Mouse (Mus musculus) heart, postnatal 0 days (tissue): Measurements from ENCODE around the gene Prkg1. TPM values are rescaled to one million over a fixed set of nuclear protein-coding genes. Genes with fewer than 3 reads are reported as not detected.
"Not testable (repeated sequence)": the region's sequence is repeated elsewhere in the genome, so short reads cannot be mapped to it uniquely, and the experiment has no call there.

Source experiments
- ATAC-seq: fragments of 200-750 bp; cut with Nextera tagmentation; 2 replicates; pipeline ENCODE4 v1.8.0; 2017; ENCODE audit warnings: low read depth, moderate number of reproducible peaks, moderate library complexity; ENCODE audit not compliant: insufficient read depth
- DNase-seq: peaks from one replicate; pipeline ENCODE4 v3.0.0-alpha.2; 2016; ENCODE audit warnings: low spot score
- H3K27ac ChIP-seq: fragments of 300-500 bp; sonication (generic); 2 replicates; pipeline ENCODE4 v1.5.1; 2014; ENCODE audit warnings: low read depth, mild to moderate bottlenecking
- H3K27me3 ChIP-seq: fragments of 300-500 bp; sonication (generic); 2 replicates; pipeline ENCODE4 v1.6.1; 2014; ENCODE audit warnings: low read length, mixed read lengths; ENCODE audit not compliant: control insufficient read depth, insufficient read depth
- H3K36me3 ChIP-seq: fragments of 300-500 bp; sonication (generic); replicated peaks from 2 replicates; pipeline ENCODE4 v1.6.1; 2014; ENCODE audit warnings: low read length, mixed read lengths; ENCODE audit not compliant: control insufficient read depth, insufficient read depth
- H3K4me1 ChIP-seq: fragments of 300-500 bp; sonication (generic); 2 replicates; pipeline ENCODE4 v1.6.1; 2014; ENCODE audit warnings: antibody characterized with exemption; ENCODE audit not compliant: control insufficient read depth, insufficient read depth
- H3K4me2 ChIP-seq: fragments of 300-500 bp; sonication (generic); 2 replicates; pipeline ENCODE4 v1.6.1; 2014; ENCODE audit warnings: low read depth, mild to moderate bottlenecking, low read length, moderate library complexity
- H3K4me3 ChIP-seq: fragments of 300-500 bp; sonication (generic); 2 replicates; pipeline ENCODE4 v1.5.1; 2014; ENCODE audit warnings: low read depth, low read length
- H3K9ac ChIP-seq: fragments of 300-500 bp; sonication (generic); replicated peaks from 2 replicates; pipeline ENCODE4 v1.6.1; 2014; ENCODE audit warnings: low read depth, low read length, mixed read lengths
- H3K9me3 ChIP-seq: fragments of 300-500 bp; sonication (generic); replicated peaks from 2 replicates; pipeline ENCODE4 v1.6.1; 2016; ENCODE audit warnings: low read length; ENCODE audit not compliant: control insufficient read depth
- CTCF ChIP-seq: IDR thresholded peaks from 2 replicates; pipeline ENCODE4 v1.5.1; 2016; ENCODE audit warnings: antibody characterized with exemption, control low read depth, low read depth
- EP300 ChIP-seq: IDR thresholded peaks from 2 replicates; pipeline ENCODE4 v1.6.1; 2016; ENCODE audit warnings: antibody characterized with exemption, low read depth
- WGBS: fragments of 180-500 bp; shearing (Covaris S2); extraction: QIAGEN DNeasy Blood & Tissue Kit; methylation state at CpG from one replicate; pipeline ENCODE4 v1.1.7; 2014; 5-methylcytosine and 5-hydroxymethylcytosine counted together
- polyA plus RNA-seq: library from polyadenylated mRNA; unstranded; fragments of >200 nt; fragmentation: Nextera tagmentation; extraction: Ambion mirVana; gene quantifications from 2 replicates; pipeline ENCODE4 v1.2.1, GENCODE M21; 2015
- total RNA-seq: library from RNA; depleted of rRNA; stranded (reverse); fragments of >200 nt; gene quantifications from 2 replicates; pipeline ENCODE4 v1.2.3, GENCODE M21; 2014; ENCODE audit warnings: low replicate concordance

Gene Prkg1
- total and polyA plus RNA-seq, 2 experiments from 2014 or later, result 4.5 to 14.6 TPM

- DNase-seq, H3K27me3 ChIP-seq, H3K4me2 ChIP-seq, H3K9me3 ChIP-seq, H3K9ac ChIP-seq, H3K4me3 ChIP-seq, ATAC-seq, H3K27ac ChIP-seq, H3K36me3 ChIP-seq, H3K4me1 ChIP-seq: not testable (repeated sequence)
- TF ChIP-seq EP300, result peak; percentile 45; the same call in 1 of the 2 replicates
These were observed 412.0 kb downstream of the Prkg1 start for GRCm38 (mm10) chr19:31352784-31353183.

GRCm38 (mm10) chr19:31351796-31352195 lies 413.0 kb downstream of the Prkg1 start:
- Histone ChIP-seq H3K27me3 (no peaks in the 10 kb centered on the region), H3K9ac (no peak overlapping the region), H3K9me3 (no peaks in the 10 kb centered on the region), H3K4me1 (peaks cover 6% of the 10 kb centered on the region), H3K36me3 (no peaks in the 10 kb centered on the region), H3K27ac (no peak overlapping the region), H3K4me3 (no peak overlapping the region), H3K4me2 (no peak overlapping the region)
- ATAC-seq (no peak), DNase-seq (no peak)
- WGBS, result 54% methylated on average over 3 of the region's 3 CpGs
- TF ChIP-seq EP300, result no peak
- no peak for TF ChIP-seq CTCF

GRCm38 (mm10) chr19:31342150-31342549 lies 422.7 kb downstream of the Prkg1 start:
- DNase-seq (peak; percentile 41), ATAC-seq (no peak)
- peak; percentile 86 for TF ChIP-seq CTCF
- no peak for TF ChIP-seq EP300

GRCm38 (mm10) chr19:31340898-31341297 lies 423.9 kb downstream of the Prkg1 start:
- TF ChIP-seq EP300, result no peak
- TF ChIP-seq CTCF, result no peak
- Histone ChIP-seq H3K4me1 (no peaks in the 10 kb centered on the region), H3K9ac (no peak overlapping the region), H3K27ac (no peak overlapping the region), H3K36me3 (no peaks in the 10 kb centered on the region), H3K4me3 (no peak overlapping the region), H3K9me3 (no peaks in the 10 kb centered on the region), H3K4me2 (no peak overlapping the region), H3K27me3 (no peaks in the 10 kb centered on the region)
- no peak for DNase-seq
- no peak for ATAC-seq
- 40% methylated on average over 1 of the region's 1 CpGs for WGBS

More at GRCm38 (mm10) chr19:31342150-31342549, 422.7 kb downstream of the Prkg1 start:
- Histone ChIP-seq H3K4me2 (no peak overlapping the region), H3K9me3 (no peaks in the 10 kb centered on the region), H3K4me1 (no peaks in the 10 kb centered on the region), H3K27me3 (no peaks in the 10 kb centered on the region), H3K36me3 (no peaks in the 10 kb centered on the region), H3K9ac (no peak overlapping the region), H3K4me3 (no peak overlapping the region), H3K27ac (no peak overlapping the region)
- WGBS, result 23% methylated on average over 4 of the region's 4 CpGs

GRCm38 (mm10) chr19:31338355-31339101 lies 426.3 kb downstream of the Prkg1 start:
- Histone ChIP-seq H3K4me2 (no peak overlapping the region), H3K4me1 (no peaks in the 10 kb centered on the region), H3K9ac (no peak overlapping the region), H3K4me3 (no peak overlapping the region), H3K27ac (no peak overlapping the region), H3K9me3 (no peaks in the 10 kb centered on the region), H3K27me3 (no peaks in the 10 kb centered on the region), H3K36me3 (no peaks in the 10 kb centered on the region)
- WGBS, result 75% methylated on average over 5 of the region's 5 CpGs
- ATAC-seq (no peak), DNase-seq (no peak)
- TF ChIP-seq EP300, result no peak
- no peak for TF ChIP-seq CTCF

GRCm38 (mm10) chr19:31337863-31338217 lies 427.0 kb downstream of the Prkg1 start:
- H3K4me3 ChIP-seq, result no peak overlapping the region
- H3K27me3 ChIP-seq, result no peaks in the 10 kb centered on the region
- no peaks in the 10 kb centered on the region for H3K9me3 ChIP-seq
- no peak for DNase-seq
- no peak for ATAC-seq
- H3K27ac ChIP-seq, result no peak overlapping the region
- TF ChIP-seq EP300 (no peak), CTCF (no peak)
- no peaks in the 10 kb centered on the region for H3K4me1 ChIP-seq
- WGBS, result 74% methylated on average over 6 of the region's 6 CpGs
- H3K4me2 ChIP-seq, result no peak overlapping the region
- H3K36me3 ChIP-seq, result no peaks in the 10 kb centered on the region
- H3K9ac ChIP-seq, result no peak overlapping the region
